Mouse (Mus musculus): ENCODE results near the gene Camkmt.

Gene Camkmt

DNA sequence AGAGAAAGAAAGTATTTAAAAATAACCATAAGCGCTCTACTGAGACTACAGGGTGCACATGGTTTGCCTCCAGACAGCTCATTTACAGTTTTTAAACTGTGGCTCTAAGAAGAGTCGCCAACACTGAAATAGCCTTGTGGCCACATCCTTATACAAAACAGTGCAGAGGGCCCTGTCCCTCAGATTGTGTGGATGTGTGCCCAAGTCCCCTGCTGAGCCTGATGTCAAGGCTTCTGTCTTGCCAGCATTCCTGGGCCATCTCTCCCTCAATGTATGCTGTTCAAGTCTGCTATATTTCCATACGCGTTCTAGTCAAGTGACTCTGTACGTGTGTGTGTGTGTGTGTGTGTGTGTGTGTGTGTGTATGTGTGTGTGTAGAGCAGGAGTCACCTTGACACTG, 201.2 kb downstream of the Camkmt start:
- DNase-seq (ENCODE audit: low spot score in 2 of 2), result no peak

DNA sequence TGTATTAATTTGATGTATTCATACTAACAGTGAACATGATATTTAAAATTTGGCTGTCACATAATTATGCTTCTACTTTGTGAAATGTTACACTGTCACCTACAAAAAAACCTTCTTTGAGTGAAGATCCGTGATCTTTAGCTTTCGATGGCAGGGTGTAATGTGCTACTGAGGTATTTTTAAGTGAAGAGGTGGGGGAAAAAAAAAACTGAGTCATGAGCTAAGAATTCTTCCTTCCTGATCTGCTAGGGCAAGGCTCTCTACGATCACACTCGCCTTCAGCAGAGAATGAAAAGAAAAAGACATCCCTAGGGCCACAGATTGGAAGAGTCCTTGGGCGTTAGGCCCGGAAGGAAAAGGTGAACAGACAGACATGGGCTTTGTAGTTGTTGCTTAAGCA, 201.9 kb downstream of the Camkmt start:
- no peak for DNase-seq (ENCODE audit: low spot score in 2 of 2)

DNA sequence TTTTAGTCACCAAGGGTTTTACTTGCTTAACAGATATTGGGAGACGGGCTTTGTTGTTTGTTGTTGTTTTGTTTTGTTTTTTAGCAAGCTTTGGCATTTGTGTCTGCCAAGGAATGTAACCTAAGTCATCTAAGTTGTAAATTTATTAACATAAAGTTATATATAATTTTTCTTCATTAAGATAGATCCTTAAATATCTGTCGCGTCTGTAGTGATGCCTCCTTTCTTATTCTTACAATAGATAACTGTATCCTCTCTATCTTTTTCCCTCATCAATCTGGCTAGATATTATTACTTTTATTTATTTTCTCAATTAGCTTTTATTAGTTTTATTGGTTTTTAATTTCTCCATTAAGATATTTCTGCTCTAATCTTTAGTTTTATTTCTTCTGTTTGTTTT, 213.3 kb downstream of the Camkmt start:
- DNase-seq (ENCODE audit: low spot score in 2 of 2), result no peak

DNA sequence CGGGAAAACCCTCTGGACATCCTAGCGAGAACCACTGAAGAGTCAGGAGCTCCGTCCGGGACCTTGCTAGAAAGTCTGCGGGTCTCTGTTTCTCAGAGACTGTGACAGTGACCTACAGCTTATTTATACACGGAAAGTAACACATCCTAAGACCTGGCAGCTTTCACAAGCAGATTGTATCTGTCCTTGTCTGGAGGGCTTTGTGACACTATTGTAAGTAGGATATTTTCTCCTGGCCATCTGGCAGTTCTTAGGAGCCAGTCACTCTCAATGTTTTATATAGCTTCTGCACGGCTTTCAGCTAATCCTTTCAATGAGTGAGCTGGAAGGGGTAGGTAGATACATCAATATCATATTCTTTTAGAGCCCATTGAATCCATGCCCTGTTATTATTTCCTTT, 218.2 kb downstream of the Camkmt start:
- no peak for DNase-seq (ENCODE audit: low spot score in 2 of 2)

DNA sequence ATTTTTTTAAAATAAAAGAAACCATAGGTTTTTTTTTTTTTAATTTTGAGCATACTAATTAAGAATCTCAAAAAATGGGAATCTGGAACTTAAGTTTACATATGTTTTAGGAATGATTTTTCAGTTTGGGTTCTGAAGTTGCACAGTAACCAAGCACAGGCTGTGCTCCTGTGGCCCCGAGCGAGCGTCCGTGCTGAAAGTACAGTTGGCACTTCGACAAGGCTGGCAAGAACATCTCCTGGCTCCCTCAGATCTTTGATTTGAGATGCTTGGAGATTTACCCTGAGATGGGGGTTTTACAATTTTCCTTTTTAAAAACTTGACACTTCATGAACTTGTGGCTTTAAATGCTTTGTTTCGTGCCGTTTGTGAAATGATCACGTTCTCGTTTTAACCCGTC, 218.7 kb downstream of the Camkmt start:
- DNase-seq (ENCODE audit: low spot score in 2 of 2), result no peak

DNA sequence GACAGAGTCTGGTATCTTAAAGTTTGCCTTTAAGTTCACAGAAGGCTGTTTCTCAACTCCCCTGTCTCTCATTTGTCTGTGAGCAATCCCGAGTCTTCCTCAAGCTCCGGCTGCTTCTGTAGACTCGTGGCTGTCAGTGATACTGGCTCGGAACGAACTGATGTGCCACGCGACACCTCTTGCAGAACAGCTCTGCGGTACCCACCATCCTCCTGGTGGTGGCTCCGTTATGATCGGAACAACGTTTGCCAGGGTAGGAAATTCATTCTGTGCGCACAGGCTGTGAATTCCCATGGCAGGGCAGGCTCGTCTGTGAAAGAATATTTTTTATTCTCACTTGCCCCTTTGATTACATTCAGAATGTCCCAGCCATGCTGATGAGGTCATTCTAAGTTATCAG, 221.0 kb downstream of the Camkmt start:
- DNase-seq (ENCODE audit: low spot score in 2 of 2), result no peak

DNA sequence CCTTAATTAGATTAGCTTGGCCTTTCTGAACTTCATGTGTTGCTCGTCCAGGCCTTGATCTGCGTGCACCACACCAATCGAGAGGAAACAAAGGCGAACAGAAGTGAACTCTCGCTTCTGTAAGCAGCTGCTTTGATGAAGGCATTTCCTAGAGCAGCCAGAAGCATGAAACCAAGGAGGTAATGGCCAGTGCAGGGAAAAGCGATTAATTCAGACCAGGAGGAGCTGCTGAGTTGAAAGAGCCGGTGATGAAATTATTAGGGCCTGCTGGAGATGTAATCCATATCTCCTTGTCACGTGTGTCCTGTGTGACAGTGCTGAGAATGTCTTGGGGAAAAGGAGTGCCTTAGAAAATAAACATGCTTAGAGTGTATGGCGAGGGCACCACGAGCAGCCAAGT, 228.0 kb downstream of the Camkmt start:
- DNase-seq (ENCODE audit: low spot score in 2 of 2), result no peak

DNA sequence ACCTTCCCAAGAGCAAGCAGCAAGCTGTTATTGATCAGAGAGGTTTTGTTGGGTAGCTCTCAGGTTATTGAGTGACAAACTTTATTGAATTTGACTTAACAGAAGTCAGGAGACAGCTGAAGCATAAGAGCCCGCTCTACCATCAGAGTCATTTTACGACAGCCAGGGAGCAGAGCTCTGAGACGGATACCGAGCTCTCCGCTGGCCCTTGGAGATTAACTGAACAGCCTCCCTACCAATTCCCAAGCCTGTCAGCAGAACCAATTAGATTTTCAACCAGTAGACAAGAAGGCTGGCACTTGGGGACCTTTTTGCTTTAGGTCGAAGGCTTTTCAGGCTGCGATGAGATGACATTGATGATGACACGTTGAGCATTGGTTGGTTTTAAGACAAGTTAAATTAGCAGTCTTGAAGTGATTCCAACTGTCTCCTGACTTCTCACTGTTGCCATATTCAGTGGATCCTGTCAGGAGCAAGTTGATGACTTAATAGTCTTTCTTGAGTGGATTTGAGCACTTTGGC, 229.5 kb downstream of the Camkmt start:
- no peak for DNase-seq (ENCODE audit: low spot score in 2 of 2)

DNA sequence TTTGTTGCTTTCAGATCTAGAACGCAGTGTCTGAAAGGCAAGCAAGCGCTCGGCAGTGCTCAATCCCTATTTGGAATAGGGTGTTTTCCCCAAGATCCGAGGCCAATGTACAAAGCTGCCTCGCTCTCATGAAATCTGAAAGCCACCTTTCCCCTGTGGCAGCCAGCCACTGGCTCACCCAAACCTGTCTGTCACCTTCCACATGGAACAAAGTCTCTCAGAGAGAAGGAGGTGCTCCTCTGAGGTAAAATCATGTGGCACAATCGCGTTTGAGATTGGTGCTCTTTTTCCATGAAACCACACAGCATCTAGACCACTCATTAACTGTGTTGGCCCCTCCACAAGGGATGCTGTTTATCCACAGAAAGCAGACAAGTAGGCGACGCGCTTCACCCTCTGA, 238.5 kb downstream of the Camkmt start:
- no peak for DNase-seq (ENCODE audit: low spot score in 2 of 2)

DNA sequence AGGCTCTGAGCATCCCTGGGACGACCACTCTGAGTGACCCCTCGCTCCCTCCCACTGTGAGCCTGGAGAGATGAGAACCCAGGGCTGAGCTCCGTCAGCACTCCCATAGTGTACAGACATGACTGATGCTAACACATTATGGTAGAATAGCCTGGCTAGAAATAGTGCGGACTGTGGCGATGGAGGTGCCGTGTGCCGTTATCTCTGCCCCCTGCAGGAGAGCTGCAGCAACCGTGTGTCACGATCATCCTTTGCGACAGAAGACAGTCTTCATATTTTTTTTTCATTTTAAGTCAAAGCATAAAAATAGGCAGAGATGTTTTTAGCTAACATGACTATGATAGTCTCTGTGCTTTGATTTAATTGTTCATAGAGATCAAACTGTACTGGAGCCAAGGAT, 245.1 kb downstream of the Camkmt start:
- DNase-seq (ENCODE audit: low spot score in 2 of 2), result no peak

DNA sequence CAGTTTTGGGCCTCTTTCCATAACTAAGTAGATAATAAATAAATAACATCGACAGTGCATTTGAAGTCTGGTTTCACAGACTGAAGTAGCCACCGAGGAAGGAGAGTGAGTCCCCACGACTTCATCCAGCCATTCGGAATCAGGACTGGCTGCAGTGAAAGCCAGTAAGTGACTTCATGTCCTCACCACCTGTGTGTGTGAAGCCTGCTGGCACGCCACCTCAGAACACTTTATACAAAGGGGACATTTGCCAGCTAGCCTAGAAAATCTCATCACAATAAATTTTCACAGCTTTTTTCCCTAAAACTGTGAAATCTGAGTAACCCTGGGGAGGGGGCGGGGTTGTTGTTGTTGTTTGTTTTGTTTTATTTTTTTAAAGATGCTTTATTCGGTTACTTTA, 247.3 kb downstream of the Camkmt start:
- no peak for DNase-seq (ENCODE audit: low spot score in 2 of 2)

DNA sequence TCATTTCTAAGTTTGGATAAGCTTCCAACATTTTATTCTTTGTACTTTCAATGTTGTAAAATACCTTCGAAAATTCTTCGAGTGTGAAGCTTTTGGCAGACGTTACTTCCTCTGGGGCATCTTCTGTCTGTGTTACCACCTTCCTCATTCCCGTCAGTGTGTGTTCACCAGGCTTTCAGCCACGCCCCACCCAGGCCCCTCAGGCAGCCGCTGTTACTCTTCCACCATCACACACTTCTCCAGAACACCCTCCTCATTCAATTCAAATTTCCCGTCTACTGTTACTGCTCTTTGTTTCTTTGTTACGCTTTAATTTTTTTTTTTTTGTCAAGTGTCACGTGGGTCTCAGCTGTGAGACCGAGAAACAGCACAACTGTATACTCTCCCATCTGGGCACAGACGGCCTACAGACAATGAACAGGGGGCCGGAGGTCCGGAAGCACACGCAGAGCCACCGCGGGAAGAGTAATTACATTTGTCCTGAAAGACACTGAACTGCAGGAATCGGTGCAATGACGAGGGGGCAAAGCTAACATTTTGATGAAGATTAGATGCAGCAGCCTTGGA, 250.9 kb downstream of the Camkmt start:
- no peak for DNase-seq (ENCODE audit: low spot score in 2 of 2)

DNA sequence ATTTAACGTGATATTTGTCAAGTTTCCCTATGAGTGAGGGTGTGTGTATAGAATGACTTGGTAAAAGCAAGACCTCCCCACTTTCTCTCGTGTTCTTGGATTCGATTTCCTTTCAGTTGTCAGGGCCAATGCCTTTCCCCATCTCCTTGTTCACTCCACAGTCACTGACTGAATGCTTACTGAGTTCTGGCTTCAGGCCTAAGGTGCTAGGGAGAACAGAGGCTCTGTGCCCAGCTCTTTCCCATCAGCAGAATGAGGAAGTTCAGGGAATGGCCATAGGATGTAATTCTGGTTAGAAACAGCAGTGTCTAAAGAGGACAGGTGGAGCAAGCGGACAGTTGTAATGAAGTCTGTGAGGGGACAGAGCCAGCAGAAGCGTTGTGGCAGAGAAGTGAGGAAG, 252.1 kb downstream of the Camkmt start:
- no peak for DNase-seq (ENCODE audit: low spot score in 2 of 2)

DNA sequence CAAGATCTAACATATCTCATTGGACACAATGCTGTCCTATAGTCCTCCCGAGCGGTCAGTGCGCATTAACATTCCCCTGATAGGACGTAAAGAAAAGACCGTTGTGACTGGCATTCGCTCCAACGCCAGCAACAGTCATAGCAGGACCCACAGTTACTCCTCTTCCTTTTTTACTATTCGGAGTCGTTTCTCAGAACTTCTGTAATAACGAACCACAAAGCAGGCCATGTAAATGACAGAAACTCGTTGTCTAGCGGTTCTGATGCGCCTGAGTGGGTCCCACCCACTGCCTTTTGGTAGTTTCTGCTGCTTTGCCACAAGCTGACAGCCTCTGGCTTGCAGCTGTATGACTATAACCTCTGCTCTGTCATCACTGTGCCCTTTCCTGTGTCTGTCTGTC, 253.1 kb downstream of the Camkmt start:
- no peak for DNase-seq (ENCODE audit: low spot score in 2 of 2)

DNA sequence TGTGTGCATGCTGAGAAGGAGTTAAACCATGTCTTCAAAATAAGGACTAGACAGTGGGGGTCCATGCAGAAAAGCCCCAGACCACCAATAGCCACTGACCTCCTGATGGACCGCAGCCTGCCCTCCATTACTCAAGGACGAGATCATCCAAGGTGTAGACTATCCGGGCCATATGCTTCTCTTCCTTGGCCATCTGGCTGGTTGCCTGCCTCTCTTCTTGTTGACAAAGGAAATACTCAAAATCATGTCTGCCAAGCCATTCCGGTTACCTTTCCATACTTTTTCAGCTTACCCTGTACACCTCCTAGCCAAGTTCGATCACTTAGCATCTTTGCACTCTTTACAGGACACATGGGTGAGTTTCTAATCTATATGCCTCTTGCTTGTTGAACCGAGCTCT, 256.3 kb downstream of the Camkmt start:
- DNase-seq (ENCODE audit: low spot score in 2 of 2), result no peak

DNA sequence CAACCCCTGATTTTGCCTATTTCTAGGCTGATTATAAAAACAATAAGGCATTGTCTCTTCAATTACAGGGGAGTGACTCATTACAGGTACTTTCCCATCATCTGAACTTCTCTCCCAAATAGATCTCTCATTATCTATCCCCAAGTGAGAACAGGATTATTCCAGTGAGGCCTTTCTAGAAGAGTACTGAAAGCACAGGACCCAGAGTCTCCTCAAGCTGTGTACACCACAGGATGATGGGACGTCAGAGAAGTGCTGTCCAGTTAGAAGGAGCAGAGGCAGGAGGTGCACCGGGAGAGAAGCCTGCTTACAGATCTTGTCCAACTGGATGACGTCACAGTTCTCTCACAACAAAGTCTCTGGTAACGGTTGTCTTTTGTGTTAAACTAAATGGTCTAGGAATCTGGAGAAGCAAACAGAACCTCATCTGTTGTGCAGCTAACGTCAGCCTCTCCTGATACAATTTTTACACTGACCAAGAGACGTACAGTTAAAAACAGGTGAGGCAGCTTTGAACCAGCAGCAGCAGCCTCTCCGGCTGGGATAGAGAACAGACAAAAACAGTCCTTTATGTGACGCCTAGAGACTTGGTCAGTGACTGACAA, 259.1 kb downstream of the Camkmt start:
- no peak for DNase-seq (ENCODE audit: low spot score in 2 of 2)

DNA sequence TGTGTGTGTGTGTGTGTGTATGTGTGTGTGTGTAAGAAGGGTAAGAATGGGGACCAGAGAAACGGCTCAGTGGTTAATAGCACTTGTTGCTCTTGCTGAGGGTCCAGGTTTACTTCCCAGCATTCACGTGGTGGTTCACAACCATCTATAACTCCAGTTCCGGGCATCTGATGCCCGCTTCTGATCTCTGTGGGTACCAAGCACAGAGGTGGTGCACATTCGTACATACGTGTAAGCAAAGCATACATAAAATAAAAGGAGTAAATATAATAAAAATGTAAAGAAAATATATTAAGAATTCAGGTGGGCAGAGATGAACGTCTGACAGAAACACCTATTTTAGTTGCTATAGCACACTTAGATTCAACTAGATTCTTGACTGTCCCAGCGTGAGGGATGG, 260.9 kb downstream of the Camkmt start:
- DNase-seq (ENCODE audit: low spot score in 2 of 2), result no peak

DNA sequence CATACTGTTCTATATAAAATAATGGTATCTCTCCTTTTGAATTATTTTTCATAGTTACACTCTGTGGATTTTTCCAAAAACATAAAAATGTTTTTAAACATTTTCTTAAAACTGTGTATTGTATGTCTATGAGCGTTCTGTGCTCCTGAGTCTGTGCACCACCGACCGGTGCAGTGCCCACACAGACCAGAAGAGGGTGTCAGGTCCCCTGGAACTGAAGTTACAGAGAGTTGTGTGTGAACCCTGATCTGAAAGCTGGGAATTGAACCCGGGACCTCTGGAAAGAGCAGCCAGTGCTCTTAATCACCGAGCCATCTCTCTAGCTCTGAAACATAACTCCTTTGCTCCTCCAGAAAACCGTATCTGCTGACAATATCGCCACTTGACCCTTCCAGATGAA, 262.4 kb downstream of the Camkmt start:
- no peak for DNase-seq (ENCODE audit: low spot score in 2 of 2)

DNA sequence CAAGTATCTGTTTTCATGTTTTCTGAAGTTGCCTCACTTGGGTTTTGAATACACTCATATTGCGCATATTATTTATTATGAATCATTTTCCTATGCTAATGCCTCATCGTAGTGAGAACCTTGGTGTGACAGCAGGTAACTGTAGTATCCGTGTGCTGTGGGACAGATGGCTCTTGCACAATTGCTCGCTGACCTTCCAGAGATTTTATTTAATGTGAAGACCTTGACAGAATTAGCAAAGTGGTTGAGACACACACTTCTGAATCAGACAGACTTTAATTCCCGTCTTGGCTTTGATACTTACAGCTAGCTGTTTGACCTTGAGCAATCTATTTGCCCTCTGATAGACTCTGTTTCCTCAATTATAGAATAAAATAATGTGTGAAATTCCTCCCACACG, 262.8 kb downstream of the Camkmt start:
- no peak for DNase-seq (ENCODE audit: low spot score in 2 of 2)

DNA sequence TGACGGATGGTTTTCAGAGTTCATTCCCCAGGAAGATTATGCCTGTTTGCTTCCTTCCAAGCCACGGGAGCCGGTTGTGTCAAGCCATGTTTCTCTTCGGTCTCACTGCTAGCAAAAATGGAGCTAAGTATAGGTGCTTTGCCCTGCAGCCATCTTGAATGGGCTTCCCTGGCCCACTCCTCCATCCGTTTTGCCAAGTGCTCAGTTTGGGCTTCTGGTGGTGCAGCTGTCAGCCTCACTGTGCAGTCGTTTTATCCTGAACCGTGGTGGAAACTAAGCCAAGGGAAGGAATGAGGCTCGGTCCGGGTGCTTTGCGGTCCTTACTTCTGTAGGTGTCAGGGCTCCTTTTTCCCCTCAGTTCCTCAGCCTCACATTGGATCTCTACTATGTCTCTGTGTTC, 263.3 kb downstream of the Camkmt start:
- DNase-seq (ENCODE audit: low spot score in 2 of 2), result no peak

DNA sequence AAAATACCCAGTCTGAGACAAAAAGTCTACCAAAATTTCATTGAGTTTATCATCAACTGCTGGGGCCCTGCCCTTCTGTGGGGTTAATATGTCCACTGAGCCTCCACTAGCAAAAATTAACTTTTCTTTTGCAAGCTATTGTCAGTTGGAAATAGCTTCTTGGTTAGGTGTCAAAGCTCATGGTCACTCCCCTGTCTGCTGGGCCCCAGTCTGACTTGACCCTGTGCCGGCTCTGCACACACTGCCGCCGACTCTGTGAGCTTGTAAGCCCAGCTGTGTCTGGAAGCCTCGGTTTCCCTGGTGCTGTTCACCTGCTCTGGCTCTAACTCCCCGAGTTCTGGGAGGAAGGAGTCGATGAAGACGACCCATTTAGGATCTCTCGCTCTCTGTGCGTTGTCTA, 265.0 kb downstream of the Camkmt start:
- no peak for DNase-seq (ENCODE audit: low spot score in 2 of 2)

DNA sequence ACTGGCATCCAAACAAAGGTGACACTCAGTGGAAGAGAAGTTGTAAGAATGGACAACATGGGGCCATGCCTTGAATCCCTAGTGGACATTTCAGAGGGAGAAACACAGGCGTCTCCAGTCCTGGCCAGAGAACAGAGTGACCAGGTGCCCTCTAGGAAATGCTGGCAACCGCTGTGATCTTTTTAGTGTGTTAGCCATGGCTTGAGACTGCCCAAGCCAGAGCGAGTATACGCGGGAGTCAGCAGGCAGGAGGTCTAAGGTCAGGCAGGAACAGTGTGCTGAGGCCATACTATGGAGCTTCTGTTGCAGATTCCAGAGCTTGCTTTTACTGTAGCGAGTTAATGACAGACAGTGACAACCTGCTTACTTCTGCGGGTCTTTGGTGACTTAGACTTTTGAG, 270.7 kb downstream of the Camkmt start:
- DNase-seq (ENCODE audit: low spot score in 2 of 2), result no peak

DNA sequence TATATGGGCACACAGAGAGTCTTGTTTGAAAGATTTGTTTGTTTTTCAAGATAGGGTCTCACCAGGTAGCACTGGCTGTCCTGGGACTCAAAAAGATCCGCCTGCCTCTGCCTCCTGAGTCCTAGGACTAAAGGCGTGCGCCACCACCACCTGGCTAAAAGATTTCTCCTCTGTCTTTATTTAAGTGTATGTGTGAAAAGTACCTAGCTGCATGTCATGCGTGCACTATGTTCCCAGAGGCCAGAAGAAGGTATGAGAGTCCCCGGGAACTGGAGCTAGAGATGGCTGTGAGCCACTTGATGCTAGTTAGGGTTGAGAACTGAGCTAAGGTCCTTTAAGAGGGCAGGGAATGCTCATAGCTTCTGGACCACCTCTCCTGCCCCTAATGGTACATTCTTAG, 277.0 kb downstream of the Camkmt start:
- DNase-seq (ENCODE audit: low spot score in 2 of 2), result no peak

DNA sequence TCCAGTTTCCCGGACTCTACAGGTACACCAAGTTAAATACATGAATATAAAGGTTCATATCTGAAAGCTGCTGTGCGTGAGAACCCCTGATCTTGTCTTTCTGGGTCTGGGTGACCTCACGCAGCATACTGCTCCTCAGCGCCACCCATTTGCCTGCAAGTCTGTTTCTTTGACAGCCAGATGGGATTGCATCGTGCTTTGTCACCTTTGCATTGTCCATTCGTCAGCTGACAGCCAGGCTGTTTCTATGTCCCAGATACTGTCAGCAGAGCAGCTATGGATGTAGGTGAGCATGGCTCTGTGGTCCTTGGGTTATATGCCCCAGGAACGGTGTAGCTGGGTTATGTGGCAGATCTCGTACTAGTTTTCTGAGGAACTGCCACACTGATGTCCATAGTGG, 278.4 kb downstream of the Camkmt start:
- DNase-seq (ENCODE audit: low spot score in 2 of 2), result no peak
